Mouse (Mus musculus): ENCODE results near the gene Tcf7l2. TPM values are rescaled to one million over a fixed set of nuclear protein-coding genes. Genes with fewer than 3 reads are reported as not detected.

Gene Tcf7l2
- total RNA-seq, 1 experiment from 2014 or later, result 3.1 TPM

DNA sequence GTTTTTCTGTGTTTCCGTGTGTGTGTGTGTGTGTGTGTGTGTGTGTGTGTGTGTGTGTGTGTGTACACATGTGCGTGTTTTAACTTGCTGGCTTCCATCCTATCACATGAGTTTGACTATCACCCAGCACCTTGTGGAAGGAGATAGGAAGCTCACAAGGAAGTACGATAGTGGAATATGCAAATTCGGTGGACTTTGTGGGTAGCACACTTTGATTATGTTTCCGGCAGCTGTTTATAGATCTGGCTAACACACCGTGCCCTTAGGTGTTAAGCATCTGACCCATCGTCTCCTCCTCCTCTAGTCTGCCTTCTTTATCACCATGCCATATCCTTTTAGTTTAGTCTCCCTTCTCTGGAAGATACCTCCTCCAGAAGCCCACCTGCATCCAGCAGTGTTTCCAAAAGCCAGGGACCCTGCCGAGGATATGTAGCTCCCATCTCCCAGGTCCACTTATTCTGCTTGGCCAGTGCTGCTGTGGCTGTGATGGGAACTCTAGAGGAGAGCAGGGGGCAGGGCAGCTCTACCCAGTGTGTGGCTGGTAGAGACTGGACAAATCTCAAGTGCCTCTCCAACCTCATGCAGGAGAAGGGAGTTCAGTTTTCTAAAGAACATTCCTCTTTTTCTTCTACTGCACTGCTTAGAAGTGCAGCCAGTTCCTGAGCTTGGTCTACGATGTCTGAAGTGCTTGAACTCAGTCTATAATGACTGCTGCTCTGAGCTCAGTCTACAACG, 118.6 kb downstream of the Tcf7l2 start:
- peak; percentile 20 to 35; a peak in 2 of 4 replicates for ATAC-seq (replicated peaks in 1 of 2; ENCODE audit: insufficient read depth in 1 of 2, low FRiP score in 2 of 2, low TSS enrichment in 1 of 2, low read depth in 1 of 2, poor library complexity in 2 of 2, severe bottlenecking in 2 of 2)

DNA sequence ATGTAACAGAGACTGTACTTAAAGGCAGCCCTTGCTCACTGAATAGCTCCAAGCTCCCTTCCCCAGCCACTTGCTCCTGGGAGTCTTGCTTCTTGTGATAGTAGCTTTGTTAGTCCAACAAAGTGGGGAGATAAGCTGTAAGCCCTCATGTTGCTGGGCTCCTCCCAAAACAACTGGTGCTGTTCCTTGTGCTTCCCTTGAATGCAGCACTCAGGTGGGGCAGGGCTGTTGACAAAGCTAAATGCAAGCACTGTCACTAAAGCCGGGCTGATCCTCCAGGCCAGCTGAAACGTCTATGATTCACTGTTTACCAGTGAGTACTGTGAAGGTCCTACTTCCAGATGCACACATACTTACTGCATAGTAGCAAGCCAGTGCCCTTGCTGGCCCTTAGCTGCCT, 120.1 kb downstream of the Tcf7l2 start:
- no peak for ATAC-seq (replicated peaks in 1 of 2; ENCODE audit: insufficient read depth in 1 of 2, low FRiP score in 2 of 2, low TSS enrichment in 1 of 2, low read depth in 1 of 2, poor library complexity in 2 of 2, severe bottlenecking in 2 of 2)

DNA sequence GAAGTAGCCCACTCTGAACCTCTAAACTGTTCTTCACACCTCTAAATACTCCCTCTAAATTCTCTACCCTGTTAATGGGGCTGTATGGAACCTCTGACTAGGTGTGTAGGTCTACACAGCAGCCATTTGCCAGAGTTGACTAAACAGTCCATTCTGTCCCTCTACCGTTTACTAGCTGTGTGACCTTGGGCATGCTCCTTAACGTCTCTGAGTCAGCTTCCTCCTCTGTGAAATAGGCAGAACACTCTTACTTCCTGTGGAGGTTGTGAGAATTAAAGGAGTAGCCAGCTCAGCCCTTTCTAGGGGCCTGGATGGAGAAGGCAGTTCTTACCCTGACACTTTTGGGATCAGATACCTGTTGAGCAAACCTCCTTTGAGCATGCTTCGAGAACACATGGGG, 120.9 kb downstream of the Tcf7l2 start:
- no peak for ATAC-seq (replicated peaks in 1 of 2; ENCODE audit: insufficient read depth in 1 of 2, low FRiP score in 2 of 2, low TSS enrichment in 1 of 2, low read depth in 1 of 2, poor library complexity in 2 of 2, severe bottlenecking in 2 of 2)

DNA sequence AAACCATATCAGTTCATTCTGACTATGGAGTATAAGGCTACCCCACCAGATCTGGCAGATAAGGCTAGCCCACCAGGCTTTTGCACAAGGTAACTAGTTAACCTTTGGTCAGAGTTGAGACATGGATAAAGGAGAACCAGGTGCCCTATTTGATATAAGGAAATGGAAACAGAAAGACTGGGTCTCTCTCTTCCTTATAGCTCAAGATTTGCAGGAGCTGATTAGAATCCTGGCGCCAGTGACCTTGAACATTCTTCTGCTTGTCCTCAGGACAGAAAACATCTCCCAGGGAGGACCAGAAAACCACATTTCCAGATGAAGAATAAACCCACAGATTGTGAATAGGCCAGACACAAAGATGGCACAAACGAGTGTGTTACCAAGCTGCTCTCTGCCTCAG, 123.4 kb downstream of the Tcf7l2 start:
- no peak for ATAC-seq (replicated peaks in 1 of 2; ENCODE audit: insufficient read depth in 1 of 2, low FRiP score in 2 of 2, low TSS enrichment in 1 of 2, low read depth in 1 of 2, poor library complexity in 2 of 2, severe bottlenecking in 2 of 2)

DNA sequence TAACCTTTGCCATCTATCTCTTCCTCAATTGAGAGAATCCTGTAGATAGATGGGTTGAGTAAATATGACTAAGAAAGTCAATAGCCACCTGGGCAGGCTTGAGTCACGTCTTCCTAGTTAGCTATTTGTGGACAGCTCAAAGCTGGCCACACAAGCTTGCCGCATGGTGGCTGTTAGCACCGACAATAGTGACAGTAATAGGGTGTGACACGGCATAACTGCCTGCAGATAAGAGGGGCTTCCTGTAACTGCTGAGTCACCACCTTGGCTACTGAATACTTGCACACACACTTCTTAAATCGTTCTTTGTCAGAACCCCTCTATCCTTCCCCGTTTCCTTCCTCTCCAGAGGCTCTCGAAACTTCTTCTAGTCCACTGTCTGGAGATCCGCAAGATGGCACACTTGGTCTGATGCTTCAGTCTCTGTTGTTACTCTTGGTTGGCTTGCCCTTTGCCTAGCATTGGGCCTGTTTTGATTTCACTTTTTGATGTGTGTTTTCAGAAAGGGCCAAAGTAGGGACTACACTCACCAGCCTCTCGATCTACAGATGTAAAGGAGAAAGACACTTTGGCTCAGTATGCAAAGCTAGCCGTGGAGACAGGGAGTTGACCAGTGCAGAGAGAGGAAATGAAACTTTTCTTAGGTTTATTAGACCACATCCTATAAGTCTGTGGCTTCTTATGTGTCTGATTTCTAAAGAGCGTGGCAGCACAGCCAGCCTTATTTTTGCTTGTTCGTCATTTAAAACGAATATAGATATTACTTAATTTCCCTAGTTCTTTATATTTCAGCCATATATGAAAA, 124.4 kb downstream of the Tcf7l2 start:
- peak; percentile 60 to 74 for ATAC-seq (replicated peaks in 1 of 2; ENCODE audit: insufficient read depth in 1 of 2, low FRiP score in 2 of 2, low TSS enrichment in 1 of 2, low read depth in 1 of 2, poor library complexity in 2 of 2, severe bottlenecking in 2 of 2)

DNA sequence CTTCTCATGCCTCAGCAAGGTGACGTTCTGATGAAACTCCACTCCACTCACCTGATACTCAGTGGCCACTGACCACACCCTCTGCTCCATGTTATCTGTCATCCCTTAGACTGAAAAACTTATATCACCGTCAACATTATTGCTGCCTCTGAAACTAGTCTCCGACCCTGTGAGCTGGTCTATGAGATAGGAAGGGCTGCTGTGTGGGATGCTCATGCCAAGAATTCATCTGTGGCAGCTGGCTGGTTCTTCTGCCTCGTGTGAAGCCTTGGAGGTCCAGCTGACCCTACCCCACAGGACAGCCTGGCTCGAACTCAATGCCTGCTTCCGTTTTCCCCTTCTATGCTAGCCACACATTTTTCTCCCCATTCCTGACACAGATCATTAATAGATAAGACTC, 125.6 kb downstream of the Tcf7l2 start:
- no peak for ATAC-seq (replicated peaks in 1 of 2; ENCODE audit: insufficient read depth in 1 of 2, low FRiP score in 2 of 2, low TSS enrichment in 1 of 2, low read depth in 1 of 2, poor library complexity in 2 of 2, severe bottlenecking in 2 of 2)

DNA sequence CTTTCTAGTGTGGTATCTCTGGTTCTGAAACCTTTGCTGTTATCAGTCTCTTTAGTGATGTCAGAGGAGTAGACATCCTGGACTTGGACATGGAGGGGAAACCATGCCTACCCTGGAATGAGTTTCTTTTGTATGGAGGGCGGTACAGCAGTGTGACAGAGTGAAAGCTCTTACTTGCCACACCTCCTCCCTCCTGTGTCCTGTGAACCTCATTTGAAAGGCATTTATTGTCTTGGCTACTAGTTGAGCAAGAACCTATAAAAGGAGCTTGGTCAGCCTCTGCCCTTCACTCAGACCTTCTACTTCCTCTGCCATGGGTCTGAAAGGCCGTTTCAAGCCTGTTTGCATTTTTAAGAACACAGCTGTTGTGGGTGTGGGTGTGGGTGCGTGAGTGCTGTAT, 126.3 kb downstream of the Tcf7l2 start:
- no peak for ATAC-seq (replicated peaks in 1 of 2; ENCODE audit: insufficient read depth in 1 of 2, low FRiP score in 2 of 2, low TSS enrichment in 1 of 2, low read depth in 1 of 2, poor library complexity in 2 of 2, severe bottlenecking in 2 of 2)

DNA sequence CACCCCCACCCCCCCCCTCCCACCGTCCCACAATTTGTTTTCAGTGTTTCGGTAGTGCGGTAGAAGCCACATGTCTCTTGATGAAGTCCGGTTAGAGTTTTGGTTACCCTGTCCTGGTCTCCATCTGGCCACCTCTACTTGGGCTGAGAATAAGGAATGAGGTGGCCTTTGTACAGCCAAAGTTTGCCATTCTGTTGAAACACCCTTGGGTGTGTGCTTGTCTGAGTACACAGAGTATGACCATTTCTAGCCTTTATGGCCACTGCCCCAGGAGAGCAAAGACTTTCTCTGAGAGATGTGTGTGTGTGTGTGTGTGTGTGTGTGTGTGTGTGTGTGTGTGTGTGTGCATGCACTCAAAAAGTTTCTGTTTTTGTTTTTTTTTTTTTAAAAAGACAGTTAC, 127.0 kb downstream of the Tcf7l2 start:
- ATAC-seq (replicated peaks in 1 of 2; ENCODE audit: insufficient read depth in 1 of 2, low FRiP score in 2 of 2, low TSS enrichment in 1 of 2, low read depth in 1 of 2, poor library complexity in 2 of 2, severe bottlenecking in 2 of 2), result no peak

DNA sequence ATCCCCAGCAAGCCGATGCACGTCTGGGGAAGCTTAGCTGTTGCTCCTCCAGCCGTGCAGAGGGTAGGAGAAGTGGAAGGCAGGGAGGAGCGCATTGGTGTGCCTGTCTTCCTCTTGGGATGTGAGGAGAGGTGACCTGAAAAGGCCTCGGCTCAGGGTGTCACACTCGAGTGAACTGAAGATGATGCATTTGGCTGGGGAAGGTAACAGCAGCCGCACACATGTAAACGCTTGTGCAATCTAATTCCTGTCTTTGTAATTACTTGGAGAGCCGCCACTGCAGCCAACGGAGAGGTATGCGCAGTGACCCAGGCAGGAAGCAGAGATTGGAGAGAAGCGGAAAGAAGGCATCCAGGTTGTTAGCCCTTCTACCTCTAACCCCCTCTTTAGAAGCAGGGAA, 129.2 kb downstream of the Tcf7l2 start:
- no peak for ATAC-seq (replicated peaks in 1 of 2; ENCODE audit: insufficient read depth in 1 of 2, low FRiP score in 2 of 2, low TSS enrichment in 1 of 2, low read depth in 1 of 2, poor library complexity in 2 of 2, severe bottlenecking in 2 of 2)

DNA sequence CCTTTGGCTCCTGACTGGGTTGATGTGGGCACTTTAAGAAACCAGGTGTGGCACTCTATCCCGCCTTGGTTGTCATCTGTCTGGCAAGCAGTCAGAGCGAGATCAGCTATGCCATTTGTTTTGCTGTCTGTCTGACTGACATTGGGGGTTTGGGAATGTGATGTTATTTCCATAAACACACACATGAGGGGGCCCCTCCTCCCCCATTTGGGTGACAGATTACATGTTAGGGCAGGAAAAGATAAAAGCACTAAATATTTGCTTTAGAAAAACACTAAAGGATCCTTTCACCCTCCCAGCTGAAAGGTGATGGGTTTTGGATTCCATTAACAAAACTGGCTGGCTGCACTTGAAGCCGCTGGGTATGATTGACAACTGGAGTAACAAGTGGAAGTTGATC, 129.9 kb downstream of the Tcf7l2 start:
- ATAC-seq (replicated peaks in 1 of 2; ENCODE audit: insufficient read depth in 1 of 2, low FRiP score in 2 of 2, low TSS enrichment in 1 of 2, low read depth in 1 of 2, poor library complexity in 2 of 2, severe bottlenecking in 2 of 2), result no peak

DNA sequence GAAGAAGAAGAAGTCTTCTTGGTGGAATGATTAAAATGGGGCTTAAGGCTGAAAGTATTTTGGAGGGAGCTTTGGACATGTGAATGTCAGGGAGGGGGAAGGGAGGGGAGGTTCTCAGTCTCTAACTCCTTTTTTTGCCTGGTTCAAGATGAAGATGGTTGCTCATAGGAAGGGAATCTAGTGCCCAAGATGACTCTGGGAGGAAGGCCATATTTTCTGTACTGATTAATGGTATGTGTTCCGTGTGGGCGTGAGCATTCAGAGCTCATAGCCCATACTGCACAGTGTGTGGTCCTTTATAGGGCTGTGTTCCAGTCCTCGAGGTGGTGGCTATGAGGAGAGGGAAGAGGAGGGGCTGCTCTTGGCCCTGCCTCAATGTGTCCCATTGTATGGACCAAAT, 131.6 kb downstream of the Tcf7l2 start:
- ATAC-seq (replicated peaks in 1 of 2; ENCODE audit: insufficient read depth in 1 of 2, low FRiP score in 2 of 2, low TSS enrichment in 1 of 2, low read depth in 1 of 2, poor library complexity in 2 of 2, severe bottlenecking in 2 of 2), result no peak

DNA sequence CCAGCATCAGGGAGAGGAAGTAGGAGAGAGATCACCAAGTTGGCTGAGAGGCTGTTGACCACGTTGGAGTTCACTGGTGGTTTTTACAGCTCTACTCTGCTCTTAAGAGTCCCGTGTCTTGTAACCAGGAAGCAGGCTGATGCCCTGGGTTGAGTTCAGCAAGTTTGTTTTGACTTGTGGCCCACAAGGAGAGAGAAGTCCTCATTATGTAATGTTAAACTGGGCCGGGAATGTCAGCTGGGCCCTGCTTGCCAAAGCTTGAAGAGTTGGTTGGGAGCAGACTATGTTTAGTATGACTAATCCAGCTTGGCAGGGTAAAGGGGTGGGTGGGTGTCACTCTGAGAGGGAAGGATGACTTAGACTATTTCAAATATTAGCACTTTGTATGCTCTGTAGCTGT, 134.9 kb downstream of the Tcf7l2 start:
- ATAC-seq (replicated peaks in 1 of 2; ENCODE audit: insufficient read depth in 1 of 2, low FRiP score in 2 of 2, low TSS enrichment in 1 of 2, low read depth in 1 of 2, poor library complexity in 2 of 2, severe bottlenecking in 2 of 2), result peak in 1 of 2 experiments; percentile 52; a peak in 2 of 4 replicates

DNA sequence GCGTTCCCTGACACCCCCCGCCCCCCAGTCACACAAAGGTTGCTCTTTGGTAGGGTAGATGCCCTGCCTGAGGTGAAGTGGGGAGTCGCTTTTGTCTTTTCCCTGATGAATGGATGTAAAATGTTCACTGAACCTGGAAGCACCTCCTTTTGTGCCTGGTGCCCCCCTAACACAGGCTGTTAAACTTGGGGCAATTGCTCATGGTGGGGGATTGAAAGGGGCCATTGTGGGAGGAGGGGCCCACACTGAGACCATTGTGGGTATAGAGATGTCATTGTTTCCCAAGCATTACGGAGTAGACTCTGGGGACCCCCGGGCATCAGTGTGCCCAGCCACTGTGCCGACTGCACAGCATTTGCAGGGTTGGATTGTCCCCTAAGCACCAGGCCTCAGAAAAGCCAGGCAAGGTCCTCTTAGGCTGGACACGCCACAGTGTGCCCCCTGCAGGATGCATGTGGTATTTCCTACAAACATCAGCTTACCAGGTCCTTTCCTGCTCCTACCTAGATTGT, 135.8 kb downstream of the Tcf7l2 start:
- ATAC-seq (replicated peaks in 1 of 2; ENCODE audit: insufficient read depth in 1 of 2, low FRiP score in 2 of 2, low TSS enrichment in 1 of 2, low read depth in 1 of 2, poor library complexity in 2 of 2, severe bottlenecking in 2 of 2), result peak; percentile 48 to 58; a peak in 1 of 4 replicates

DNA sequence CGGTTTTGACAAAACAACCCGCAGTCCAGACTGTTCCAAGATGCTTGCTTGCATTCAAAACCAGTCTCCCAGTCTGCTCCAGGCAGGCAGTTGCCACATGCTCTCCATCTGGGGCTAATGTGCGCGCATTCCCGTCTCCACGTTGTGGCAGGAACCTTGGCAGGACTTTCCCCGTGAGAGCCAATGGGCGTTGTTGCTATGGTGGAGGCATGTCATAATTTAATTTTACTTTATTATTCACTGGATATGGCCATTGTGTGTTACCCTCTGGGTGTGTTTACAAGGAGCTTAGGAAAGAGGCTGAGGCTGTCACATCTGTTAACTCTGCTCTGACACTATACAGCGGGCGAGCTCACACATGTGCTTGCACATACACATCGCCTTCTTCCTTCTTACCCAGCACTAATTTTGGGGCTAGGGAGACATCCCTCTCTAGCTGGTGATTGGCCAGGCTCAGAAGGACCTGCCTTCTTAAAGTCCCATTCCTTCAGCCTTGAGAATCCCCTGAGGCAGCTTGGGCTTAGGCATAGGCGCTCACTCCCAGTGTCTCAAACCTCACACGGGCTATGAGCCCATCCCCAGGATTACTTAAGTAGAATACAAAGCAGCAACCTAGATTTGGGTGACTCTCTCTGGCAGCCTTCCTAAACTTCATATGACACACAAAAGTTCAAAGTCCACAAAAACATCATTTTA, 139.2 kb downstream of the Tcf7l2 start:
- ATAC-seq (replicated peaks in 1 of 2; ENCODE audit: insufficient read depth in 1 of 2, low FRiP score in 2 of 2, low TSS enrichment in 1 of 2, low read depth in 1 of 2, poor library complexity in 2 of 2, severe bottlenecking in 2 of 2), result no peak

DNA sequence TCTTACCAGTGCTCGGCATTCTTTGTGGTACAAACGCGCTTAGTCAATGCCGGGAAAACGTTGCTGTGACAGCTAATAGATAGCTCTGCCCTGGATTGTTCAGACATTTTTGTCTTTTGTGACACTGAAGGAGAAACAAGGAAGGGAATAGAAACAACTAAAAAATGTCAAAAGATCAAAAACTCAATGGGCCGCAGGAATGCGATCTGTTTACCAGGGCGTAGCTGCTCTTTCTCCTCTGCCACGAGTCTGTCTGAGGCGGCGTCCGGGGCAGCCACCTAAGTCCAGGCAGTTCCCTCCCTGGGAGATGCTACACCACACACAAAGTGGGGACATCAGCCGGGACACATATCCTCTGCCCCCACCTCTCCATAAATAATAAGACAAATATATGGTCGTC, 144.9 kb downstream of the Tcf7l2 start:
- no peak for ATAC-seq (replicated peaks in 1 of 2; ENCODE audit: insufficient read depth in 1 of 2, low FRiP score in 2 of 2, low TSS enrichment in 1 of 2, low read depth in 1 of 2, poor library complexity in 2 of 2, severe bottlenecking in 2 of 2)

DNA sequence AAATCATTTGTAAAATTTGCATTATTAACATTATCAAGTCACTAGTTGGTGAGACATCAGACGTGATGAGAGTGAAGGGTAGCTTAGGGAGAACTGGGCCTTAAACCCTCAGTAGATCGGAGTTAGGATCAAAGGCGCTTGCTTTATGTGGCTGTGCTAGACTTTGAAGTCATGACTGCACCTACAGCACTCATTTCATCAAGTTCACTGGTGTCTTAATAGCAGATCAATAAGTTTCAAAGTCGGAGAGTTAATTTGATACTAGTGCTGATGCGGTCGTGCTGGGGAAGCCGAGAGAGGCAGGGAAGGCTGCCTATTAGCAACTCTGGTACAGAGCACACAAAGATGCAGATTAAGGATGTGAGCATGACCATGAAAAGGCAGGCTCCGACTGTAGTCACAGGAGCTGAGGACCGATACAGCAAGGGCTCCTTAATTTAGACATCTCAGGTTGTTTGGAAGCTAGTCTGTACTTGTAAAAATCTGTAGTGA, 150.1 kb downstream of the Tcf7l2 start:
- ATAC-seq (replicated peaks in 1 of 2; ENCODE audit: insufficient read depth in 1 of 2, low FRiP score in 2 of 2, low TSS enrichment in 1 of 2, low read depth in 1 of 2, poor library complexity in 2 of 2, severe bottlenecking in 2 of 2), result no peak

DNA sequence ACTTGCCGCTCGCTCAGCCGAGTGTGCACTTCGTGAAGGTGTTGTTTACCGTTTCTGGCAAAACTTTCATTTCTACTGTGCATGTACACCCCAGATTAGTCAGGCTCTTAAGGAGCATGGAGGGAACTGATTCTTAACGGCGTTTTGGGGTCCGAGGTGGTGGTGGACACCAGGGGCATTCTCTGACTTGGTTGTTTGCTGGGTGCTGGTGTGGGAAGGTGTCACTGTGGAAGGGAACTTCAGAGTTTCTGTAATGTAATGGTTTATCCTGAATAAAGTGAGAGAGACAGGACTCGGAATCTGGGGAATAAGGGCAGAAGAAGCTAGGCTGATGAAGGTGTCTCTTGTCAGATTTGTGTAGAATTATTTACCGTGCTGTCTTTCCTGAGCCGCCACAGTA, 151.9 kb downstream of the Tcf7l2 start:
- ATAC-seq (replicated peaks in 1 of 2; ENCODE audit: insufficient read depth in 1 of 2, low FRiP score in 2 of 2, low TSS enrichment in 1 of 2, low read depth in 1 of 2, poor library complexity in 2 of 2, severe bottlenecking in 2 of 2), result no peak

DNA sequence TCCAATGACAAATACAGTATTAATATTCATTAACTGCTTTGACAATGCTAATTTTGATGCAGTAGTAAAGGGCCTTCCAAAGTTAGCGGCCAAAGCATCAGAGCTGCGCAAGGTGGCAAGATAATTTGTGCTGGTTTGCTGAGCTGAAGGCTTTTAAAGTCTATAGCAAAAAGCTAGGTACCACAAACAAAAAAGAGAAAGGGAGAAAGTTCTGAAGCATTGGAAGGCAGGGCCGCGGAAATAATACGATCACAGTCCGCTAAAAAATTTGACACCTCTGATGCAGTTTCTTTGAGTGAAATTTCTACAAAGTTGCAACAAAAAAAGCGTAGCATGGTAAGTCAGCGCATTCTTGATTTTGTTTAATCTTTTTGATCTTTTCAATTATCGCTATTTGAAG, 152.8 kb downstream of the Tcf7l2 start:
- no peak for ATAC-seq (replicated peaks in 1 of 2; ENCODE audit: insufficient read depth in 1 of 2, low FRiP score in 2 of 2, low TSS enrichment in 1 of 2, low read depth in 1 of 2, poor library complexity in 2 of 2, severe bottlenecking in 2 of 2)
